Mouse (Mus musculus): ENCODE results near the gene Dcun1d1.
A peak's percentile ranks its signal among the peaks of the same experiment; 100 is the strongest.

DNA sequence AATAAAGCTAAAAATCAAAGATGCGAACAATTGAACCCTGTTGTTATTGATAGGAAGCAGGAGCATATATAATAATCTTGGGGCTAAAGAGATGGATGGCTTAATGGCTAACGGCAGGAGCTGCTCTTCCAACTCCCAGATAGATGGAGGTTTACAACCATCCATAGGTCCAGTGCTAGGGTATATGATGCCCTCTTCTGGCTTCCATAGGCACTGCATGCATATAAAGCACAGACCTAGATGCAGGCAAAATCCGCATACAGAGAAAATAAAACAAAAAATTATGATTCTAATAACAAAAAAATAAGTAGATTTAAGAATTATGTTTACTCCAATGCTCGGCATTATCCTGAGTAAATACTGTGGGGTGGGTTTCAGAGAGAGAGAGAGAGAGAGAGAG is 35.7 kb upstream of the Dcun1d1 start:
- TF ChIP-seq CTCF (conservative IDR thresholded peaks at IDR 0.05; ENCODE audit: low read length) (peak; percentile 58), NANOG (IDR thresholded peaks at IDR 0.05; ENCODE audit: borderline replicate concordance, low read length) (no peak)
